Mouse (Mus musculus) spleen, adult 2 months (tissue): ENCODE measurements around the gene Hlx.

Source experiments
- CTCF ChIP-seq: fragments of 200-500 bp; IDR thresholded peaks from 2 replicates; pipeline ENCODE4 v1.5.1; 2011; ENCODE audit warnings: mild to moderate bottlenecking, inconsistent platforms; ENCODE audit not compliant: insufficient read depth, insufficient read length, insufficient replicate concordance; ENCODE audit errors: extremely low read depth
- POLR2A ChIP-seq: fragments of 200-500 bp; IDR thresholded peaks from 2 replicates; pipeline ENCODE4 v1.6.1; 2011; ENCODE audit warnings: low read depth, low read length, inconsistent platforms

DNA sequence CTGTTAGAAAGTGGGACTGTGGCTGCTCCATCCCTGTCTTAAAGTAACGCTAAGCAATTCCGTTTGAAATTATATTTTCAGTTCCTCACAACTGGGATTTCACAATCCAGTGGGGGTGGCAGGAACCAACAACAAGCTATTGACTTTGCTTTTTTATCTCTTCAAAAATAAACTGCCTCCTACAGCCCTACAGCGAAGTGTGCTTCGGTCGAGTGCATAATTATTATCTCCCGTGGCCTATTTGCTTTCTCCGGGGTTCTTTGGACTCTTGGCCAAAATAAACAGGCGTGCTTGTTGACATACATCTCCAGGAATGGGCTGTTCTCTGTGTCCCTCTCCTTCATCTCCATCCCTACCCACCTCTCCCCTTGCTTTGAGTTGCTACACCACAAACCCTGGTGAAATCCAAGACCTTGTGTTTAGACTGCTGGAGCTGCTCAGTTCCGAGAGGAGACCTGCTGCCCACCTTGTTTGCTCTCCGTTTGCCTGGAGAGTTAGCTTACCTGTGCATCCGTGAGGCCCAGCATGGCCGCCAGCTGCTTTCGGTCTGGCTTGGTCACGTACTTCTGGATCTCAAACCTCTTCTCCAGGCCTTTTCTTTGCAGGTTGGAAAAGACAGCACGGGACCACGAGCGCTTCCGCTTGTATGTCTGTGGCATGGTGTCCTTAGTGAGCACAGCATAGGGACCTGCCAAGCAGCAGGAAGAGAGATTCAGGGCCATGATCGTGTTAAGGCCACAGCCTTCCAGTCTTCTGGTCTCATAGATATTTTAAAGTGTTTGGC is 2.9 kb downstream of the Hlx start:
- TF ChIP-seq POLR2A (no peak), CTCF (no peak)
